Mouse (Mus musculus) c-Kit-positive CD71-positive TER-119-negative erythroid progenitor cells, embryonic 14.5 days (primary cell): Measurements from ENCODE around the gene Atp5g3.
"Not testable (repeated sequence)": the region's sequence is repeated elsewhere in the genome, so short reads cannot be mapped to it uniquely, and the experiment has no call there.

Experiments used
- DNase-seq: peaks from one replicate; pipeline ENCODE4 v3.0.0-alpha.2; 2013; ENCODE audit warnings: low read depth

Gene Atp5g3

GRCm38 (mm10) chr2:73911175-73911700 is at the start of gene Atp5g3:
Atp5g3 (minus strand) TSS chr2:73911326.
- peak; percentile 83 for DNase-seq

GRCm38 (mm10) chr2:73958342-73958741 is 47.2 kb upstream of the Atp5g3 start:
- no peak for DNase-seq

GRCm38 (mm10) chr2:73953612-73954011 is 42.5 kb upstream of the Atp5g3 start:
- no peak for DNase-seq

- DNase-seq = no peak
Measured at GRCm38 (mm10) chr2:73952597-73953219, 41.6 kb upstream of the Atp5g3 start.

- DNase-seq = no peak
Measured at GRCm38 (mm10) chr2:73947360-73947759, 36.2 kb upstream of the Atp5g3 start.

GRCm38 (mm10) chr2:73943735-73944134 is 32.6 kb upstream of the Atp5g3 start:
- DNase-seq = no peak

- no peak for DNase-seq
Measured at GRCm38 (mm10) chr2:73942844-73943243, 31.7 kb upstream of the Atp5g3 start.

- no peak for DNase-seq
Measured at GRCm38 (mm10) chr2:73941281-73941680, 30.2 kb upstream of the Atp5g3 start.

- no peak for DNase-seq
Measured at GRCm38 (mm10) chr2:73940471-73940870, 29.3 kb upstream of the Atp5g3 start.

GRCm38 (mm10) chr2:73938896-73939295 is 27.8 kb upstream of the Atp5g3 start:
- no peak for DNase-seq

- DNase-seq = no peak
Measured at GRCm38 (mm10) chr2:73932676-73933313, 21.7 kb upstream of the Atp5g3 start.

- no peak for DNase-seq
Measured at GRCm38 (mm10) chr2:73927711-73928110, 16.6 kb upstream of the Atp5g3 start.

- DNase-seq = no peak
Measured at GRCm38 (mm10) chr2:73925539-73925938, 14.4 kb upstream of the Atp5g3 start.

GRCm38 (mm10) chr2:73925089-73925488 is 14.0 kb upstream of the Atp5g3 start:
- no peak for DNase-seq

- DNase-seq = no peak
Measured at GRCm38 (mm10) chr2:73919642-73920041, 8.5 kb upstream of the Atp5g3 start.

GRCm38 (mm10) chr2:73912264-73912663 is 1.1 kb upstream of the Atp5g3 start:
- DNase-seq = no peak

GRCm38 (mm10) chr2:73910571-73911174 is 453 bp downstream of the Atp5g3 start:
- DNase-seq = no peak

- no peak for DNase-seq
Measured at GRCm38 (mm10) chr2:73909116-73909515, 2.0 kb downstream of the Atp5g3 start.

GRCm38 (mm10) chr2:73904679-73905078 is 6.4 kb downstream of the Atp5g3 start:
- DNase-seq = not testable (repeated sequence)

- DNase-seq = no peak
Measured at GRCm38 (mm10) chr2:73903536-73903935, 7.6 kb downstream of the Atp5g3 start.

GRCm38 (mm10) chr2:73902328-73902727 is 8.8 kb downstream of the Atp5g3 start:
- not testable (repeated sequence) for DNase-seq

- no peak for DNase-seq
Measured at GRCm38 (mm10) chr2:73901169-73901568, 10.0 kb downstream of the Atp5g3 start.

GRCm38 (mm10) chr2:73900364-73900763 is 10.8 kb downstream of the Atp5g3 start:
- DNase-seq = no peak
